Mouse (Mus musculus): ENCODE data around the gene Arpc3. TPM values are rescaled to one million over a fixed set of nuclear protein-coding genes. Genes with fewer than 3 reads are reported as not detected.

Arpc3 gene
- total RNA-seq, 4 experiments from 2014 or later = 173 to 229 (median 205) TPM

Other genes with a start within 250 kb of the Arpc3 start
- 100 to 1,000 TPM; 197 to 231 (median 211) TPM for gene Ppp1cc, start 233.6 kb upstream of the Arpc3 start, total RNA-seq (2022)
- 10 to 100 TPM in 1 of 4 experiments, 1 to 10 TPM in 3; 4.2 to 11.2 (median 6.9) TPM for gene Hvcn1, start 185.1 kb upstream of the Arpc3 start, total RNA-seq (2022)
- 10 to 100 TPM; 15.0 to 16.6 (median 15.7) TPM for gene Tctn1, start 127.4 kb upstream of the Arpc3 start, total RNA-seq (2022)
- 10 to 100 TPM; 44.8 to 52.2 (median 48.8) TPM for gene Pptc7, start 107.5 kb upstream of the Arpc3 start, total RNA-seq (2022)
- gene Rad9b, start 37.6 kb upstream of the Arpc3 start, total RNA-seq (2022) = 1 to 10 TPM; 3.4 to 5.0 (median 4.2) TPM
- gene Vps29, start 37.5 kb upstream of the Arpc3 start, total RNA-seq (2022) = 100 to 1,000 TPM; 182 to 219 (median 199) TPM
- gene Gpn3, start 20.0 kb upstream of the Arpc3 start, total RNA-seq (2022) = 10 to 100 TPM; 21.8 to 24.8 (median 22.7) TPM
- 10 to 100 TPM; 66.1 to 74.2 (median 70.7) TPM for gene Fam216a, start 19.5 kb upstream of the Arpc3 start, total RNA-seq (2022)
- gene Anapc7, start 29.8 kb downstream of the Arpc3 start, total RNA-seq (2022) = 10 to 100 TPM; 33.7 to 38.0 (median 37.2) TPM
- gene Atp2a2, start 110.3 kb downstream of the Arpc3 start, total RNA-seq (2022) = 100 to 1,000 TPM; 616 to 703 (median 645) TPM
- 10 to 100 TPM; 52.6 to 67.4 (median 57.2) TPM for gene Ift81, start 222.6 kb downstream of the Arpc3 start, total RNA-seq (2022)

Data from left cerebral cortex, adult 8-10 months (tissue).